Mouse (Mus musculus) E14TG2a.4 (cell line): ENCODE measurements around the gene Mon1a.

Experiments
- H3K27me3 ChIP-seq: 2 replicates; pipeline ENCODE4 v1.6.1; 2014; ENCODE audit warnings: low read length, control low read depth; ENCODE audit not compliant: insufficient read depth
- H3K36me3 ChIP-seq: 2 replicates; pipeline ENCODE4 v1.6.1; 2014; ENCODE audit warnings: low read length, control low read depth; ENCODE audit not compliant: insufficient read depth
- H3K4me1 ChIP-seq: replicated peaks from 2 replicates; pipeline ENCODE4 v1.6.1; 2014; ENCODE audit warnings: low read depth, low read length, control low read depth
- H3K4me3 ChIP-seq: replicated peaks from 2 replicates; pipeline ENCODE4 v1.5.1; 2014; ENCODE audit warnings: mild to moderate bottlenecking, low read length
- H3K9me3 ChIP-seq: 2 replicates; pipeline ENCODE4 v1.6.1; 2014; ENCODE audit warnings: low read length, control low read depth
- CTCF ChIP-seq: conservative IDR thresholded peaks from 2 replicates; pipeline ENCODE4 v1.5.1; 2014; ENCODE audit warnings: low read length
- NANOG ChIP-seq: IDR thresholded peaks from 2 replicates; pipeline ENCODE4 v1.6.1; 2014; ENCODE audit warnings: borderline replicate concordance, low read length, mixed read lengths
- POU5F1 ChIP-seq: IDR thresholded peaks from 2 replicates; pipeline ENCODE4 v1.6.1; 2014; ENCODE audit warnings: low read length, borderline replicate concordance

Gene Mon1a

GRCm38 (mm10) chr9:107918884-107919283, 30.9 kb downstream of the Mon1a start:
- Histone ChIP-seq H3K4me3 (no peak overlapping the region), H3K36me3 (no peaks in the 10 kb centered on the region), H3K9me3 (no peaks in the 10 kb centered on the region), H3K4me1 (peaks cover 38% of the 10 kb centered on the region), H3K27me3 (peaks cover 45% of the 10 kb centered on the region)
- TF ChIP-seq CTCF (no peak), POU5F1 (no peak), NANOG (no peak)

DNA sequence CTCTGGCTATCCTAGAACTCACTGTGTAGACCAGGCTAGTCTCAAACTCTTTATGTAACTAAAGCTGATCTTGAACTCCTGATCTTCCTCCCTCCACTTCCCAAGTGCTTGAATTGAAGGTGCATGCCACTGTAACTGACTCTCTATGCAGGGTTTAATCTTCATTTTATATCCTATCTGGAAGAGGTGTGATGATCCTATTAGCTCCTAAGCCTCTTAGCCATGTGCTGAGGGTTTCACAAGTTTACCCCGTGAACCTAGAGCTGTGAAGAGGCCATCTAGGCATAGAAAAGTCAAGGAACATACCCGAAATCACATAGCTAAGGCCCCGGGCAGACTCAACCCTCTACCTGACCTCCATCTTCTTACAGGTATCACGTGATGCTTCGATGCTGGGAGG, 31.5 kb downstream of the Mon1a start:
- Histone ChIP-seq H3K4me3 (no peak overlapping the region), H3K9me3 (no peaks in the 10 kb centered on the region), H3K27me3 (peaks cover 42% of the 10 kb centered on the region), H3K4me1 (peaks cover 44% of the 10 kb centered on the region), H3K36me3 (no peaks in the 10 kb centered on the region)
- TF ChIP-seq NANOG (no peak), POU5F1 (no peak), CTCF (no peak)

DNA sequence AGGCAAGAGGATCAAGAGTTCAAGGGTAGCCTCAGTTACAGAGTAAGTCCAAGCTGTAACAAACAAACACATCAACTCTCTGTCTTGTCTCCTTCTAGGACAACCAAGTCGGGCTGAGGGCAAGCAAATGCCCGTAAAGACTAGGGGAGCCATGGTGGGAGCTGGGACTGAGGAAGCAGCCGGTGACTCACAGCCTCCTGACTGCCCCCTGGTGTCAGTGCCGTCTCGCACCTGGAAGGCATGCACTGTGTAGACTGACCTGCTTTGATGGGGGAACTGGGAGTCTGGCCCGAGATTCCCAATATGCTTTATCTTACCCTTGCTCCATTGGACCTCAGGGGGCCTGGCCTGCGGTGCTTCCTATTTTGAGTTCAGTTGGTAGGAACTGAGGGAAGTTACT, 35.1 kb downstream of the Mon1a start:
- H3K4me3 ChIP-seq = no peak overlapping the region
- no peaks in the 10 kb centered on the region for H3K9me3 ChIP-seq
- H3K36me3 ChIP-seq = no peaks in the 10 kb centered on the region
- peaks cover 24% of the 10 kb centered on the region for H3K27me3 ChIP-seq
- TF ChIP-seq CTCF = peak; percentile 62
- no peak for TF ChIP-seq NANOG
- TF ChIP-seq POU5F1 = no peak
- peaks cover 54% of the 10 kb centered on the region for H3K4me1 ChIP-seq

DNA sequence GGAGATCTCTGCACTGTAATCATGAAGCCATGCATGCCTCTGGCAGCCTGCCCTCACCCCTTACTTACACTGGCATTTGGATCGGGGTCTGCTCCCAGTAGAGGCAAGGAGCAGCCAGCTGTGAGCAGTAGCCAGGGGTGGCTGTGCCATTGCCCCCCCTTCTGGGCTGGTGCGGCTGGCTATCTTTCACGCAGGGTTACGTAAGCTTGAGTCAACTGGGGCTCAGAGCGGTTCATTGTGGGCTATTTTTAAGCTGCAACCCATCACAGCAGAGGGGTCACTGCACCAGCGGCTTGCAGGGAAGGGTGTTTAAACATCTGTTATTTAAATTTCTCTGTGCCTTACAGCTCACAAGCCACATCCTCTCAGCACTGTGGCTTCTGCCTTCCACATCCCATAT, 36.0 kb downstream of the Mon1a start:
- no peaks in the 10 kb centered on the region for H3K36me3 ChIP-seq
- peaks cover 34% of the 10 kb centered on the region for H3K27me3 ChIP-seq
- TF ChIP-seq CTCF (no peak), POU5F1 (no peak), NANOG (no peak)
- H3K4me1 ChIP-seq = peaks cover 45% of the 10 kb centered on the region
- H3K9me3 ChIP-seq = no peaks in the 10 kb centered on the region
- no peak overlapping the region for H3K4me3 ChIP-seq

- Histone ChIP-seq H3K4me3 (no peak overlapping the region), H3K36me3 (no peaks in the 10 kb centered on the region), H3K27me3 (peaks cover 47% of the 10 kb centered on the region), H3K4me1 (peaks cover 44% of the 10 kb centered on the region), H3K9me3 (no peaks in the 10 kb centered on the region)
- TF ChIP-seq POU5F1 (no peak), NANOG (no peak), CTCF (no peak)
These were observed 37.3 kb downstream of the Mon1a start for GRCm38 (mm10) chr9:107925251-107925650.

- H3K36me3 ChIP-seq = no peaks in the 10 kb centered on the region
- H3K4me3 ChIP-seq = no peak overlapping the region
- H3K27me3 ChIP-seq = peaks cover 46% of the 10 kb centered on the region
- peaks cover 48% of the 10 kb centered on the region for H3K4me1 ChIP-seq
- TF ChIP-seq NANOG = no peak
- TF ChIP-seq CTCF = no peak
- no peak for TF ChIP-seq POU5F1
- no peaks in the 10 kb centered on the region for H3K9me3 ChIP-seq
These were observed 39.0 kb downstream of the Mon1a start for GRCm38 (mm10) chr9:107926920-107927420.

- no peak for TF ChIP-seq POU5F1
- TF ChIP-seq CTCF = no peak
- TF ChIP-seq NANOG = no peak
- H3K4me3 ChIP-seq = no peak overlapping the region
These were observed 39.8 kb downstream of the Mon1a start for GRCm38 (mm10) chr9:107927749-107928148.

DNA sequence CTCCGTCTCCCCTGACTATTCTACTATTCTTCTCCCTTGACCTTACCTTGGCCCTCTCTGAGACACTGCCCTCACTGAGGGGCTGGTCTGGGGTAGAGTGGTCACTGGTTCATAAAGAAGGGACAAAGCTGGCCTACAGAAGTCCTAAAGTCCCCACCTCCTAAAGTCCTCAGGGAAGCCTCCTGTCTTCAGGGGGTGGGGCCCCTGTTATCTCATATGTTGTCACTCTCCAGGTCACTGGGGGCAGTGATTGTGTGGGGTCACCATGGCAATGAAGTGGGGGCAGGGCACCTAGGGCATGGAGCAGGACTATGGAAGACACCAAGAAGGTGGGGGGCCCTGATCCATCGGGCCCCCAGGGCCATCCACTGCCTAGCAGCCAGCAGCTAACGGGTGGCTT, 40.2 kb downstream of the Mon1a start, which contains the start of gene Actl11:
Actl11 (plus strand) TSS at position 301 of the 400 bp plus-strand sequence.
- peaks cover 46% of the 10 kb centered on the region for H3K27me3 ChIP-seq
- H3K4me3 ChIP-seq = no peak within 1 kb of the TSS
- no peaks in the 10 kb centered on the region for H3K36me3 ChIP-seq
- TF ChIP-seq NANOG (no peak), POU5F1 (no peak), CTCF (no peak)
- H3K4me1 ChIP-seq = peaks cover 48% of the 10 kb centered on the region
- H3K9me3 ChIP-seq = no peaks in the 10 kb centered on the region

More at GRCm38 (mm10) chr9:107927749-107928148, 39.8 kb downstream of the Mon1a start:
- H3K4me1 ChIP-seq = peaks cover 52% of the 10 kb centered on the region
- peaks cover 46% of the 10 kb centered on the region for H3K27me3 ChIP-seq
- H3K9me3 ChIP-seq = no peaks in the 10 kb centered on the region
- no peaks in the 10 kb centered on the region for H3K36me3 ChIP-seq

DNA sequence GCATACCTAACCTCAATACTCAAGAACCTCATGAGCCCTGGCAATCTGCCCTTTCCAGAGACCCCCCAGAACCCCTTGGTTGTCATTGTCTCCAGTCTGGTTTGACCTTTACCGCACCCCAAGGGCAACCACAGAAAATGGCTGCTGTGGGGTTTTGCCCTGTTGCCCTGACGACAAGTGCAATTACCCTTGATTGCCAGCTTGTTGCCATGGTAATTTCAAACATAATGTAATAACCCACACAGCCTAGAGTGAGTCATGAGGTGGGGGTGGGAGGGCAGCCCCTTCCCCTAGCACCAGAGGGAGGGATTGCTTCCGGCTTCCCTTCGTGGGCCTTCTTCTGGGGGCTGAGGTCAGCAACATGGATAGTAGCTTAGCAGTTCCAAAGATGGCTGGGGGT, 44.3 kb downstream of the Mon1a start:
- peaks cover 27% of the 10 kb centered on the region for H3K4me1 ChIP-seq
- TF ChIP-seq NANOG = no peak
- no peak for TF ChIP-seq CTCF
- TF ChIP-seq POU5F1 = no peak

More for the DNA sequence above, 44.3 kb downstream of the Mon1a start:
- Histone ChIP-seq H3K9me3 (no peaks in the 10 kb centered on the region), H3K4me3 (no peak overlapping the region), H3K36me3 (no peaks in the 10 kb centered on the region), H3K27me3 (peaks cover 63% of the 10 kb centered on the region)
